Mouse (Mus musculus) hindbrain, postnatal 0 days (tissue): Measurements from ENCODE around the gene Klf1. TPM values are rescaled to one million over a fixed set of nuclear protein-coding genes. Genes with fewer than 3 reads are reported as not detected.

Source experiments
- ATAC-seq: fragments of 200-750 bp; cut with Nextera tagmentation; 2 replicates; pipeline ENCODE4 v1.8.0; 2017; ENCODE audit warnings: mild to moderate bottlenecking, moderate TSS enrichment, moderate library complexity
- DNase-seq: peaks from one replicate; pipeline ENCODE4 v3.0.0-alpha.2; 2015; ENCODE audit warnings: low spot score
- H3K27ac ChIP-seq: fragments of 300-500 bp; sonication (generic); 2 replicates; pipeline ENCODE4 v1.5.1; 2014; ENCODE audit warnings: mild to moderate bottlenecking
- H3K27me3 ChIP-seq: fragments of 300-500 bp; sonication (generic); 2 replicates; pipeline ENCODE4 v1.6.1; 2014; ENCODE audit warnings: low read length, mixed read lengths; ENCODE audit not compliant: insufficient read depth
- H3K36me3 ChIP-seq: fragments of 300-500 bp; sonication (generic); 2 replicates; pipeline ENCODE4 v1.6.1; 2014; ENCODE audit warnings: low read length, mixed read lengths; ENCODE audit not compliant: insufficient read depth
- H3K4me1 ChIP-seq: fragments of 300-500 bp; sonication (generic); 2 replicates; pipeline ENCODE4 v1.6.1; 2014; ENCODE audit warnings: antibody characterized with exemption, low read length, mixed read lengths; ENCODE audit not compliant: insufficient read depth
- H3K4me2 ChIP-seq: fragments of 300-500 bp; sonication (generic); 2 replicates; pipeline ENCODE4 v1.6.1; 2014; ENCODE audit warnings: low read depth, mild to moderate bottlenecking, low read length, moderate library complexity, mixed read lengths
- H3K4me3 ChIP-seq: fragments of 300-500 bp; sonication (generic); 2 replicates; pipeline ENCODE4 v1.5.1; 2014; ENCODE audit warnings: low read length
- H3K9ac ChIP-seq: fragments of 300-500 bp; sonication (generic); replicated peaks from 2 replicates; pipeline ENCODE4 v1.6.1; 2014; ENCODE audit warnings: mild to moderate bottlenecking, low read length, moderate library complexity, mixed read lengths
- H3K9me3 ChIP-seq: fragments of 300-500 bp; sonication (generic); 2 replicates; pipeline ENCODE4 v1.6.1; 2016; ENCODE audit warnings: low read length, mixed read lengths
- CTCF ChIP-seq: IDR thresholded peaks from 2 replicates; pipeline ENCODE4 v1.5.1; 2016; ENCODE audit warnings: antibody characterized with exemption, control low read depth, low read depth
- WGBS: fragments of 180-500 bp; shearing (Covaris S2); extraction: QIAGEN DNeasy Blood & Tissue Kit; methylation state at CpG from one replicate; pipeline ENCODE4 v1.1.7; 2014; 5-methylcytosine and 5-hydroxymethylcytosine counted together
- polyA plus RNA-seq: library from polyadenylated mRNA; unstranded; fragments of >200 nt; fragmentation: Nextera tagmentation; extraction: Ambion mirVana; gene quantifications from 2 replicates; pipeline ENCODE4 v1.2.1, GENCODE M21; 2015
- total RNA-seq: library from RNA; depleted of rRNA; stranded (reverse); fragments of >200 nt; gene quantifications from 2 replicates; pipeline ENCODE4 v1.2.3, GENCODE M21; 2014

The Klf1 gene
- total and polyA plus RNA-seq, 2 experiments from 2014 or later = 0.34 to 1.2 TPM

DNA sequence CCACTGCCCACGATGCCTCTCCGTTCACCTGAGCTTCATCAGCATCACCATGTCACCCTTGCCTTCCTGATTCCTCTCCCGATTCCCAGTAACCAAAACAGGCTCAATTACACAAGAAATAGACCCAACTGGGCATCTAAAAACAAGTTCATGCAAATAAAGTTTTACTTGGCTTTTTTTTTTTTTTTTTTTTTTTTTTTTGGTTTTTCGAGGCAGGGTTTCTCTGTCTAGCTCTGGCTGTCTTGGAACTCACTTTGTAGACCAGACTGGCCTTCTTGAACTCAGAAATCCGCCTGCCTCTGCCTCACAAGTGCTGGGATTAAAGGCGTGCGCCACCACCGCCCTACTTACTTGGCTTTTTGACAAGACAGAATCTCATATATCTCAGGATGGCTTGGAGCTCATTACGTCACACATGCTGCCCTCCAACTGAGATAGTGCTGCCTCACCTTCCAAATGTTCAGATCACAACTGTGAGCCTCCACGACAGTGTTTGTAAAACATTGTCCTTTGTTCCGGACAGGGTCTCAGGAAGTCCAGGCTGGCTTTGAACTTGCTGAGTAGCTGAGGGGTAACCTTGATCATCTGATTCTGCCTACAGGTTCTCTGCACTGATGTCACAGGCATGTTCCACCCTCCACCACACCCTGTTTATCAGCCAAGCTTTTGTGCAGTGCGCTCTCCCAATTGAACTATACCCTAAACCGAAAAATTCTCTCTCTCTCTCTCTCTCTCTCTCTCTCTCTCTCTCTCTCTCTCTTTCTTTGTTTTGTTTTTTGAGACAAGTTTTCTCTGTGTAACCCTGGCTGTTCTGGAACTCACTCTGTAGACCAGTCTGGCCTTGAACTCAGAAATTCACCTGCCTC lies 36.1 kb downstream of the Klf1 start:
- Histone ChIP-seq H3K4me3 (peak overlapping the region; percentile 84), H3K4me2 (peak overlapping the region; percentile 71), H3K9me3 (no peaks in the 10 kb centered on the region), H3K27me3 (no peaks in the 10 kb centered on the region), H3K9ac (peak overlapping the region; percentile 95), H3K4me1 (peaks cover 22% of the 10 kb centered on the region), H3K36me3 (no peaks in the 10 kb centered on the region), H3K27ac (peak overlapping the region; percentile 95)
- no peak for TF ChIP-seq CTCF
- 55% methylated on average over 13 of the region's 13 CpGs for WGBS
- ATAC-seq = no peak
- no peak for DNase-seq

DNA sequence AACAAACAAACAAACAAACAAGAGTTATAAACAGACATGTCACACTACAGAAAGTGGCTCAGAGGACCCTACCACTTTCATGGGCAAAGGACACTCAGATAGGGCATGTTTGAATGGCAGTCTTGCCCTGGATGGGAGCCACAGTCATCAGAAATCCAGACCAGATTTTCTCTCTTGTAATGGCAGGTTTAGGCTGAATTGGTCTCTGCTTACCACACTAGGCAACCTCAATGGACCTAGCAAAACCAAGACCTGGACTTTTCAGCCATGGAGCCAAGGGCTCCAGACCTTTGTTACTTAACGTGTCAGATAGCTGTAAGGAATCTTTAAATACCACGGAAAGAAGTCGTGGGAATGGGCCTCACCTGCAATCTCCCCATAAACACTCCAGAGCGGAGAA lies 42.0 kb downstream of the Klf1 start:
- Histone ChIP-seq H3K27ac (no peak overlapping the region), H3K36me3 (no peaks in the 10 kb centered on the region), H3K27me3 (peaks cover 9% of the 10 kb centered on the region; the same call in 1 of the 2 replicates), H3K4me3 (peak overlapping the region; percentile 66; the same call in 1 of the 2 replicates), H3K9me3 (no peaks in the 10 kb centered on the region), H3K9ac (no peak overlapping the region), H3K4me2 (peak overlapping the region; percentile 72; the same call in 1 of the 2 replicates), H3K4me1 (peaks cover 8% of the 10 kb centered on the region; the same call in 1 of the 2 replicates)
- TF ChIP-seq CTCF = no peak
- DNase-seq (peak; percentile 58), ATAC-seq (no peak)
- WGBS = 30% methylated on average over 4 of the region's 4 CpGs

DNA sequence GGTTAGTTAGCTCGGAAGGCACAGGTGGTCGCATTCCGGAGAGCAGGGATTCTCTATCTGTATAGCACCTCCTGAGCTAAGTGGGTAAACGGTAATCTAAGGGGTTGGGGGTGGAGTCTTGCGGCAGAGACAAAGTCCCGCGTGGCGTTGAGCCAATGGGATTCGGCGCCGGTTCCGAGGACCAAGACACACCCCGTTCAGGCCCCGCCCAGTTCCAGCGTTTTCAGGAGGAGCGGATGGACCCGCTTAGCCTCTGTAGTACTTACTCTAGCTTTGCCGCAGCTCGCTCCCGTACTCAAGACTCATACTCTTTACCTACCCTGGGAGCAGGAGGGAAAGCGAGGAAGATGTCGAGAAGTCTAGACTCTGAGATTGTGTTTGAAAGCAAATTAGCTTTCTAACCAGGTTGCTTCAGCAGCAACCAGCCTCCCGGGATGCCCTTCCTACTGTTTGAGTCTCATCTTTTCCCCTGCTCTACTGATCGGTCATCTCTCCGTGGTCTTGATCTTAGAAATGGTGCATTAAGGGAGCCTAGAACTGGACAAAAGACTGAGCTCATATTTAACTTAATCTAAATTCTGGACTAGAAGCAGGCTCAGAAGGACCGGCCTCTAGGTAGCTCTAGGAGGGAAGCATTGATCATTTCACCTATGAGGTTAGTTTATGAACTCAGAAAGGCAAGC lies 42.9 kb downstream of the Klf1 start:
- Histone ChIP-seq H3K27me3 (peaks cover 9% of the 10 kb centered on the region; the same call in 1 of the 2 replicates), H3K4me2 (peak overlapping the region; percentile 72), H3K36me3 (no peaks in the 10 kb centered on the region), H3K27ac (peak overlapping the region; percentile 81; the same call in 1 of the 2 replicates), H3K4me1 (peaks cover 8% of the 10 kb centered on the region; the same call in 1 of the 2 replicates), H3K9me3 (no peaks in the 10 kb centered on the region), H3K4me3 (peak overlapping the region; percentile 66), H3K9ac (peak overlapping the region; percentile 80; the same call in 1 of the 2 replicates)
- DNase-seq (peak; percentile 83), ATAC-seq (peak; percentile 10; the same call in 1 of the 2 replicates)
- no peak for TF ChIP-seq CTCF
- 1% methylated on average over 26 of the region's 26 CpGs for WGBS

DNA sequence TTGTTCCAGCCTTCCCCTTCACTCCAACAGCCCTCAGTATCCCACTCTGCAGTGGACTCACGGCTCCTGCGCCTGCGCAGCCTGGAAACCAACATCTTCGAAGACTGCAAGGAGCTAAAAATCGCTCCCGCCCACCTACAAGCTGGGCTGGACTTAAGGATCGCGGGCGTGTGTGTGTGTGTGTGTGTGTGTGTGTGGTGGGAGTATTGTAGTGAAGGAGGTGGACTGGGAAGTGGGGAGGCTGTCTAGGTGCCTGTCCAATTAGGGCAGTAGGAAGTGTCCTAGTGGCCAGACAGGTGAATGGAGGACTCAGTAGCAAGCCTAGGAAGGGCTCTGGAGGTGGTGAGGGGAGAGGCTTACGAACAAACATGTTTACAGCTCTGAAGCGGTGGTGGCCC lies 43.5 kb downstream of the Klf1 start:
- WGBS = 2% methylated on average over 11 of the region's 11 CpGs
- H3K4me2 ChIP-seq = peak overlapping the region; percentile 72
- H3K9ac ChIP-seq = peak overlapping the region; percentile 80; the same call in 1 of the 2 replicates
- H3K36me3 ChIP-seq = no peaks in the 10 kb centered on the region
- H3K27me3 ChIP-seq = peaks cover 10% of the 10 kb centered on the region; the same call in 1 of the 2 replicates
- DNase-seq (peak; percentile 81), ATAC-seq (peak; percentile 80)
- peak overlapping the region; percentile 81 for H3K27ac ChIP-seq
- H3K4me1 ChIP-seq = peaks cover 8% of the 10 kb centered on the region; the same call in 1 of the 2 replicates
- no peaks in the 10 kb centered on the region for H3K9me3 ChIP-seq
- no peak for TF ChIP-seq CTCF
- H3K4me3 ChIP-seq = peak overlapping the region; percentile 66

DNA sequence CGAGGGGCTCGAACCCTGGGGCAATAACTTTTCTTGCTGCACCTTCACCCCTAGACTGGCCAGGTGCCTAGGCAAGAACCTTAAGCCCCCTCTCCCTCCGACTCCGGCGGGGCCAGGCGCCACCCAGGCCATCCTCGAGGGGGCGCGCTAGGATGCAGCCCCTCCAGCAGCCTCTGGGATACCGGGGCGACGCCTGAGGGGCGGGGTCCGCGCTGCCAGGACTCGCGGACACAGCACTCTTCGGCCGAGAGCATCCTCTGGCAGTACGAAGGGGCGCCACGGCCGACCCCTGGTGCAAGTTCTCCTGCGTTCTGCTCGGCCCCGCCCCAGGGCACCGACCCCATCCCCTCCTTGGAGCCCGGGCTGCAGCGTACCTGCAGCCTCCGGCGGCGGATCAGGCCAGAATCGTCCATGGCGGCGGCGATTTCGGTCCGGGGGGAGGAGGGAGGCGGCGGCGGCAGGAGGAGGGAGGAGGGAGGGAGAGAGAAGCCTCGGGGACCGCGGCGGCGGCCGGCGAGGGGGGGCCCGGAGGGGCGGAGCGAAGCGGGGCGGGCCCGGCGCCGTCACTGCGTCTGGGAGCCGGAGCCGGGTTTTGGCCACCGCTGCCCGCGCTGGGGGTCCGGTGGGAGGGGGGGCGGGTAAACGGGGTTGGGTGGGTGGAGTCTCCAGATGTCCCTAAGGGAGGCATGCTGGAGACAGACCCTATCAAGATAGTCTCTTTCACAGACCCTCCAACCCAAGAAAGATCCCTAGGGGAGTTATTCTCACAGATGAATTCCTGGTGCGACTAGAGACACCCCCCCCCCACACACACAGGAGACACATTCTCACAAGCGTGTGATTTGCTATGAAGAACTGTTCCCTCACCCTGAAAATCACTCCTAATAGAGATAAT lies 44.2 kb downstream of the Klf1 start:
- peaks cover 13% of the 10 kb centered on the region; the same call in 1 of the 2 replicates for H3K27me3 ChIP-seq
- DNase-seq = peak; percentile 73
- WGBS = 0% methylated on average over 52 of the region's 67 CpGs
- TF ChIP-seq CTCF = peak; percentile 65
- H3K9me3 ChIP-seq = no peaks in the 10 kb centered on the region
- peak overlapping the region; percentile 81 for H3K27ac ChIP-seq
- peak overlapping the region; percentile 66 for H3K4me3 ChIP-seq
- no peaks in the 10 kb centered on the region for H3K36me3 ChIP-seq
- ATAC-seq = peak; percentile 77
- peak overlapping the region; percentile 72 for H3K4me2 ChIP-seq
- H3K4me1 ChIP-seq = peaks cover 8% of the 10 kb centered on the region; the same call in 1 of the 2 replicates
- H3K9ac ChIP-seq = peak overlapping the region; percentile 80
